Mouse (Mus musculus) large intestine, adult 2 months (tissue): Measurements from ENCODE around the gene Gpr1. TPM values are rescaled to one million over a fixed set of nuclear protein-coding genes. Genes with fewer than 3 reads are reported as not detected.
"Not testable (repeated sequence)": the region's sequence is repeated elsewhere in the genome, so short reads cannot be mapped to it uniquely, and the experiment has no call there.

ENCODE experiments used
- DNase-seq: peaks from one replicate; pipeline ENCODE4 v3.0.0-alpha.2; 2012; ENCODE audit warnings: low read depth, low spot score
- WGBS: fragments of 180-500 bp; shearing (Covaris S2); methylation state at CpG from one replicate; pipeline ENCODE4 v1.1.7; 2018; 5-methylcytosine and 5-hydroxymethylcytosine counted together
- polyA plus RNA-seq: library from polyadenylated mRNA; depleted of rRNA; stranded (reverse); fragments of >200 nt; gene quantifications from 2 replicates; pipeline ENCODE4 v1.2.3, GENCODE M21; 2012

The Gpr1 gene
- polyA plus RNA-seq, 1 experiment, result 0.19 TPM

DNA sequence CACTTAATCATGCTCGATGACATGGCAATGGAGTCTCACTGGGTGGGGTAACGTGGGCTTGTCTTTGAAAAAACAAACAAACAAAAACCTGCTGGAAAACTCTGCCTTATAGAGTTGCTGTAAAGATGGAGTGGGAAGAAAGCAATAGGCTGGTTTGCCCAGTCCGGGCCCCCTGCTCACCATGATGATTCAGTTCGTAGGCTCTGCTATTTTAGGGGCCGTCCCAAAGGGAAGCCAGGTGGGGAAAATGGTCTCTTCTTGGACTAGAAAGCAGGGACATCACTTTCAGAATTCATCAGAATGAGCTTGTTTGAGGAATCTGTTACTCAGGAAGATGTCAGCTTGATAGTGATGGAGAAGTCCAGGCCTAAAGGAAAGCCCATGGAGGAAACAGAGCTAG lies 12.9 kb upstream of the Gpr1 start:
- no peak for DNase-seq
- WGBS, result 76% methylated on average over 5 of the region's 5 CpGs

DNA sequence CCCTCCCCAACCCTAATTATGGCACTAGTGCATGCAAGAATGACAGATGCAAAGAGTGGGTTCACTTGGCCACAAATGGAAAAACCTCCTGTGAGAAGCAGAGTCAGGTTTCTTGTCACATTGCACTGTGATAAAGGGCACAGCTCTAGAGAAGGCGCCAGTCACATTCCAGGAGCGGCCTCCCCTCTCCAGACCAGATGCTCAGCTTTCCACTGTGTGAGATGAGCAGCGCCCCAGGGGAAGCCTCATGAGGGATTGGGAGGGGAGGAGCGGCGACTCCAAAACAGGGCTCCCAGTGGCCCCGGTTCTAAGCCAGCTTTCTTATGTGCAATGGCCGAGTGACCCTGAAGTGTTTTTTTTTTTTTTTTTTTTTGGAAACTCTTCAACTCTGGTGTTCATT lies 11.5 kb upstream of the Gpr1 start:
- 20% methylated on average over 7 of the region's 7 CpGs for WGBS
- no peak for DNase-seq

DNA sequence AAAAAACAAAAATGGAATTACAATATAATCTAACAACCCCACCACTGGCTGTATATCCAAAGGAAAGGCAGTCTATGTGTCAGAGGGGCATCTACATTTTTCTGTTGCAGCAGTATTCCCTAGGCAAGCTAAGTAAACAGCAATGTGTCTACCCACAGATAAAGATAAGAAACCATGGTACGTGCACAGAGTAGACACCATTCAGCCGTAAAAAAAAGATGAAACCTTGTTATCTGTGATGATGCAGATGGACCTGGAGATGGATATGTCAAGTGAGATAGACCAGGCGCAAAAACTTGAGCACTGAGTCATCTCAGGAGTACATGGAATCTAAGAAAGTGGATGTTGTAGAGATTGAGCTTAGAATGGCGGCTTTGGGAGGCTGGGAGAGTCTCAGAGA lies 10.7 kb upstream of the Gpr1 start:
- WGBS, result 60% methylated on average over 4 of the region's 4 CpGs
- DNase-seq, result no peak

DNA sequence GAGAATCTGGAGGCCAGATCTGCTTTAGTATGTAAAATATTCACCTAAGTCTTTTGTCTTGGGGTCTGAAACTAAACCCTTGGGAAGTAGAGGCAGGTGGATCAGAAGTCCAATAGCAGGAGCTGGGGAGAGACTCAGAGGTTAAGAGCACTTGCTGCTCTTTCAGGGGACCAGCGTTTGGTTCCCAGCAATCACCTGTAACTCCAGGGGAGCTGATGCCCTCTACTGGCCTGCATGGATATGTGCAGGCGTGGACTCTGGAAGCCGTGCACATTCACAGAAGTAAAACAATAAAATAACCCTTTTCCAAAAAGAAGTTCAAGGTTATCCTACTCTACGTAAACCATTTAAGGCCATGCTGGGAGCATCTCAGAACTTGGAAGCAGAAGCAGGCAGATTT lies 4.9 kb upstream of the Gpr1 start:
- DNase-seq, result no peak

DNA sequence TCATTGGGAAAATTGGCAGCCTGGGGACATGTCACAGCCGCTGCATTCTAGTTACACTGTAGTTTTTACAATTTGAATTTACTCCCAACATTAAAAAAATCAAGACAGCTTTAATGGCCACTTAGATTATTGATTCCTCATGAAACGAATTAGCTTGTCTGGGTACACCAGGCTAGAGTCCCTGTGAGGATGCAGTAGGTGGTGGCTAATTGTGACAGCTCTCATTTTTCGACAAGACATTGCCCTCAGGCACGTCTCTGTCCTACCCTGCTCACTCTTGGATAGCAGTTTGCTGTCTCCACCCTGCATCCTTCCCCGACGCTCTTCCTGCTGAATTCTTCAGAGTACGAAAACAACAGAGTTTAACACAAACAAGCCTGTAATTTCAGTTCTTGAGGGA lies 288 bp upstream of the Gpr1 start:
- DNase-seq, result no peak
- 45% methylated on average over 7 of the region's 7 CpGs for WGBS

More for the DNA sequence above, 4.9 kb upstream of the Gpr1 start:
- 87% methylated on average over 4 of the region's 4 CpGs for WGBS

DNA sequence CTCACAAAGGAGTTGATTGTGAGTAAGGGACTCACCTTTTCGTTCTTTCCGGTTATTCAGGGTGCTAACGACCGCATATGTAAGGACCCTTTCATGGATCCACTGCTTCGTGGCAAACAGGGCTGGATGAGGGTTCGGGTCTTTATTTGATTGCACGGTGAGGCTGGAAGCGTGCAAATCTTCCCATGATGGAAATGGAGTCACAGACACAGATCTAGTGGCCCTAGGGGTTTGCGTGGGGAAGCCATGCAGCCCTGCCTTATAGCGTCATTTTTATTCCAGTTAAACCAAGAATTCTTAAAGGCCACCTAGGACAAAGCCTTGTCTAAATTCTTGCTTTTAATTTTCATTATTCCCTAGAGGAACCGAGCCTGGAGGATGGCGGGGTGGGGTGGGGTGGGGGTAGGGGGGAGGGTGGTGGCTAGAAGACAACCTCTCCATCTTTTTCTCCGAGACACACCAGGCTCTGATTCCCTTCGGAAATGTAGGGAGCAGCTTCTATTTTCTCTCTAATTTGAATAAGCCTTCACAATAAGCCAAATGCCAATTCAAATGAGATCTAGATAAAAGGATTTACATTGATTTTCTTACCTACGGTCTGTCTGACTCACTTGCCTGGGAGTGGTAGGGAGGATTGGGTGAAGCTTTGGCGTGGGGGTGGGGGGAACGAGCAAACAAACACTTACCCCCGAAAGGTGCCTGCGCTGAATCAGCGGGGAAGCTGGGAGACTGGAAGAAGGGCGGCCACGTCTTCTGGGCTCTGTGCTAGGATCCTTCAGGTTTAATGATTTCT lies 669 bp downstream of the Gpr1 start:
- DNase-seq, result no peak
- 25% methylated on average over 22 of the region's 22 CpGs for WGBS

DNA sequence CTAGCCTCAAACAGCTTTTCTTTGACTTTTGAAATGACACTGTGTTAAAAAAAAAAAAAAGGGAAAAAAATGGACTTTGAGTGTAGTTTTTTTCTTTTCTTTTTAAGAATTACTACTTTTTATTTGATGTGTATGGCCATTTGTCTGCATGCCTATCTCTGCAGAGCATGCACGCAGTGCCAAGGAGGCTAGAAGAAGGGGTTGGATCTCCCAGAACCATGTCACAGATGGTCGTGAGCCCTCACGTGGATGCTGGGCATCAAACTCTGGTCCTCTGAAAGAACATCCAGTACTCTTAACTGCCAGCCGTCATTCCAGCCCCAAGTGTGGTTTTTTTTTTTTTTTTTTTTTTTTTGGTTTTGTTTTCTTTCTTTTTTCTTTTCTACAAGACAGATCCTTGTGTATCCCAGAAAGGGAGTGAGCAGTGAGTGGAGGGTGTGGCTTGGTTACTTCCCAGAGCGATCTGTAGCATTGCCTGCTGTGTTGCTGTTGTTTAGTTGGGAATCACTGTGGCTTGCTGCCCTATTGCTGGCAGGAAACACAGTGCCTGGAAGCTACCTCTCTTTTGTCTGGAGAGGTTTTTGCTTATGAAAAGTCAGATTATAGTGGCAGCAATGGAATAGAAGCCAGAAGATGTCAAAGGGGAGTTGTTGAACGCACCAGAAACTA lies 4.3 kb downstream of the Gpr1 start:
- 32% methylated on average over 6 of the region's 6 CpGs for WGBS
- DNase-seq, result no peak

DNA sequence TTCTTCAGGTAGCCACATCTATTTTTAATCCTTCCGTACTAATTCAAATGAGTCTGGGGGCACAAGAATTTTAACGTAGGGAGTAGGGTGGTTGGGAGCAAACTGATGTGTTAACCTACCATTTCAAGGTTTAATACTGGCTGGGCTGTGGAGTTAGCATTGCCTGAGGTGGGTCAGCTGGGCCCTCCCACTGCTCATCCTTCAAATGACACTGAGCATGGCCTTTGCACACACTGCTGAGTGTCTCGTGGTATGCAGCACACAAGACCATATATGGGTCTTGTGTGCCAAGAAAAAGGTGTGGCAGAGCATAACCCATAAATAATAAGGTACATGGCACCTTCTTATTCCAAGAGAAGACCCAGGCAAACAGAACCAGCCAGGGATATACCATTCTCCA lies 6.7 kb downstream of the Gpr1 start:
- 72% methylated on average over 3 of the region's 3 CpGs for WGBS
- DNase-seq, result no peak

DNA sequence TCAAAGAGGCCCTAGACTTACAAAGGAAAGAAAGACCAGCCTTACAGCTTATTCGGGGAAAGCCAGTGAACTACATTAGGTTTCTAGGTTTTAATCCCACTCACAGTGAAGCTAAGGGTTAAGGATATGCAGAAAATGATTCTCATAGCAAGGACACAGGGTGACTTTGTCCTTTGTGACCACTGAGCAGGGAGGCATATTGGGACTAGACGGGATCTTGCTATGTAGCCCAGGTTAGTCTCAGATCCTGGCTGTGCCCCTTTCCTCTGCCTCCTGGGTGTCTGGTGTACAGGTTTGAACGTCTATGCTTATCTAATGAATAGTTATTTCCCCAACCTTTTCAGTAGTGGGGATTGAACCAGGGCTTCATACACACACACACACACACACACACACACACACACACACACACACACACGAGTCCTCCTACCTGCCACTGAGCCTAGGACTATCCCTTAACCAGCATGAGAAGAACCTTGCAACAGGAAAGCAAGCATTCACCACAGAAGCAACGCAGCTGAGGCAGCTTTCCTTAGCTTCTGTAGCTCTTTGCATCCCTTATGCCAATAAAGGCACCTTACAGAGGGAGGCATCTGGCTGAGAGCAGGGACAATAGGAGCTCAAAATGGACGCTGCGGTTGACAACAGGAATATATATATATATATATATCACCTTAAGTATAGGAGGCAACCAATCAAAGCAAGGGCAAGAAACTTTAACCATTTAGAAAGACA lies 9.5 kb downstream of the Gpr1 start:
- DNase-seq, result no peak
- WGBS, result 38% methylated on average over 7 of the region's 7 CpGs

DNA sequence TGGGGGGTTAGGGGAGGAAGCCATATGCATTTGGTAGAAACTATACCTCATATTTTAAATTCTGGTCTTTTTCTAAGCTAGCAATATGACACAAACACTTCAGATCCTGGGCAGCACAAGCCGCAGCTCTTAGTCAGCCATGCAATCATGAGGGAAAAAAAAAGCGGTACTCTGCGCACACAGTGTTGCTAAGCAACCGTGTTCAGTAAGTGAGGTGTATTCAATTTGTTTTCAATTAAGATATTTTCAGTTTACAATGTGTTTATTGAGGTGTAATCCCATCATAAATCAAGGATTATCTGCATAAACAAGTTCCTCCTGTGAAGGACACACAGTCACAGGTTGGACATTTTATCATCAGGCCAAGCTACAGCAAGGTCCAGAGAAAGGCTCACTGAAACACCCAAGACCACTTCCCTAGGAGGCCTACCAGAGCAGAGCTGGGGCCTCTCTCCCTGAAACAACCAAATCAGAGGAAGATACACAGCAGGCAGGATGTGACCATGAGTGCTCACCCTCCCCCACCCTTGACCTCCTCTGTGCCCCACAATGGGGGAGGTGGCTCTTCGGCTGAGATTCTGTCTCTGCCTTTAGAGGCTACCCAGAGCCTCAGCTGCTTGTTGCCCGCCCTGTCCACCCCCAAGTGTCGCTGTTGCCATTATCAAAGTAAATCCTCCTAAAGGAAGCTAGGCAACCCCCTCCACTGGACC lies 10.2 kb downstream of the Gpr1 start:
- WGBS, result 22% methylated on average over 7 of the region's 7 CpGs
- no peak for DNase-seq

DNA sequence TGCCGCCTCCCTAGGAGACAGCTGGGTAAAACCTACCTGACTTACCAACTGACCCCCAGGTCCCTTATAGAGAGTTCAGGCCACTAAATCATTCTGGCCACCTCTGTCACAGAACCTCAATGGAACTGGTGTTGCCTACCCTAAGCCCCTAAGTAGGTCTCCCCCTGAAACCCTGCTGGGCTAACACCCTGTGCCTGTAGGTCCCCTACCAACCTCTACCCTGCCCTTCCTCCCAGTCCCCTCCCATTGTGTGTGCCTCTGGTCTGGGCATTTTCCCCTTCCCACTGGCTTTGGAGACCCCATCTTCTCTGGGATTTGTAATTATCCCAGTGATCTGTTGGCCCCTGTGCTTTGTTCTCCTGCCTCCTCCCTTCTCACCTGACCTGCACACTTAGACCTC lies 10.9 kb downstream of the Gpr1 start:
- no peak for DNase-seq
- WGBS, result 93% methylated on average over 1 of the region's 1 CpGs

DNA sequence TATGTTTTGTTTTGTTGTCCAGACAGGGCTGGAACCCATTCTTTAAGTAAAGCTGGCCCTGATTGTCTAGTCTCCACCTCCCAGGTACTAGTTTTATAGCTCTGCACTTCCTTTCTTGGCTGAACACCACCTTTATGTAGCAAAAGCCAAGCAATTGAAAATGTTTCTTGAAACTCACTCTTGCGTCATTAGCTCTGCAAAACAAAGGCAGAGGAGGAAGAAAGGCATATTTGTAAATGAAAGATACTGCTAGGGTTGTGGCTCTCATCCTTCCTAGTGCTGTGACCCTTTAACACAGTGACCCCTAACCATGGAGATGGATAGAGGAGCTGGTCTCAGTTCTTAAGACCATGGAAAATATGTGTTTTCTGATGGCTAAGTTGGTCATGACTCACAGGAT lies 12.7 kb downstream of the Gpr1 start:
- 26% methylated on average over 1 of the region's 1 CpGs for WGBS
- no peak for DNase-seq

DNA sequence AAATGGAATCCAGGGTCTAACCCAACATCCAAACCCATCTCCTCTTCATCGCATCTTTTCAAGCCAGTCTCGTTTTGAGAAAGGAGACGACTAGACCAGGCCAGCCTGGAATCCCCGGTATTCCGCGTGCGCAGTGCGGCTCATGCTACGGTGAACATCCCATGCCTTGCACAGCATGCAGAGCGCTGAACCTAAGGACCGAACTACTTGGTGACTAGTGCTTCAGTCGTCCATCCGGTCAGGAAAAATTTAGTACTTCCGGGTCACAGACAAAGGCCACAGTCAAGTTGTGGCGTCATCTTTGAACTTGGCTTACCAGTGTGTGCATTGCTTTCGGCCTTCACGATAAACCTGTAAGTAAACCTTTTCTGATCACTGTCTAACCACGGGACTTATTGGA lies 14.0 kb downstream of the Gpr1 start:
- DNase-seq, result no peak
- WGBS, result 96% methylated on average over 18 of the region's 18 CpGs

DNA sequence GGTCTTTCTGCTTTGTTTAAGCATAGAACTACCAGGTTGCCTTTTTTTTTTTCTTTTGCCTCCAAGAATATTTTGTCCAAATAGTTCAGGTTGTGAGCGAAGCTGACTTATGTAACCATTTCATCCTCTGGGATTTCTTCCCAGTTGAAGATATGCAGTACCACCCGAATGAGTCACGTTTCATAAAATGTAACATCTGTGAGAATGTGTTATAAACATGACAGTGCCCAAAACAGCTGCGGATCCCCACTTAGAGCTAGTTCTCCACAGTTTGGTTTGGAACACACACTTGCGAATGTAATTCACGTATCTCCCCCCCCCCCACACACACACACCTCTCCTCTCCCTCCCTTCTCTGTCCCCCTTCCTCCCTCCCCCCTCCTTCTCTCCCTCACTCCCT lies 15.0 kb downstream of the Gpr1 start:
- DNase-seq, result no peak
- WGBS, result 63% methylated on average over 6 of the region's 6 CpGs

DNA sequence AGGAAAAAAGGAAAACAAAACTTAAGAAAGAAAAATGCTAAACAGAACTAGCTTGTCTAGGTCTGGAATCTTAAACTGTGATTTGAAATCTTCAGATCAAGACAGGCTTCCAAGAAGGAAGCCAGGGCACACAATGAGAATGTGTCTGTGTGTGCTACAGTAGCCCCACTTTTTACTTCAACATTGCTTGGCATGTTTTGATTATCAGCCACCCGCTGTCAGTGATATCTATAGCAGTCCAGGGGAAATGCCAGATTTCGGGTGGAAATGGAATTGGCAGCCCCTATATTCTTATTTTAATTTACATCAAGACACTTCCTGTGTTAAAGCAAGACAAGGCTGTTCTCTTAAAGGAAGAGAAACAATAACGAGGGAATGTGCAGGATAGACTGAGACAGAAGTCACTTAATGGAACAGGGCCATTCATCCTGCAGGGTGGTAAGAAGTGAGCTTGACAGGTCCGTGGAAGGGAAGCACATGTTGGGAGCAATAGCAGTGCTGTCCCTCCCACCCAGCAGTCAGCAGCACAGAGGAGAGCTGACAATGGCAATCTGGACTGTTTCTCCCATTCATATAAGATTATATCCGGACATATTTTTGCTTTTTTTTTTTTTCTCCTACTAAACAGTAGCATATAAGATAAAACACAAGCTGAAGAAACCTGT lies 18.4 kb downstream of the Gpr1 start:
- DNase-seq, result no peak
- 51% methylated on average over 5 of the region's 5 CpGs for WGBS

DNA sequence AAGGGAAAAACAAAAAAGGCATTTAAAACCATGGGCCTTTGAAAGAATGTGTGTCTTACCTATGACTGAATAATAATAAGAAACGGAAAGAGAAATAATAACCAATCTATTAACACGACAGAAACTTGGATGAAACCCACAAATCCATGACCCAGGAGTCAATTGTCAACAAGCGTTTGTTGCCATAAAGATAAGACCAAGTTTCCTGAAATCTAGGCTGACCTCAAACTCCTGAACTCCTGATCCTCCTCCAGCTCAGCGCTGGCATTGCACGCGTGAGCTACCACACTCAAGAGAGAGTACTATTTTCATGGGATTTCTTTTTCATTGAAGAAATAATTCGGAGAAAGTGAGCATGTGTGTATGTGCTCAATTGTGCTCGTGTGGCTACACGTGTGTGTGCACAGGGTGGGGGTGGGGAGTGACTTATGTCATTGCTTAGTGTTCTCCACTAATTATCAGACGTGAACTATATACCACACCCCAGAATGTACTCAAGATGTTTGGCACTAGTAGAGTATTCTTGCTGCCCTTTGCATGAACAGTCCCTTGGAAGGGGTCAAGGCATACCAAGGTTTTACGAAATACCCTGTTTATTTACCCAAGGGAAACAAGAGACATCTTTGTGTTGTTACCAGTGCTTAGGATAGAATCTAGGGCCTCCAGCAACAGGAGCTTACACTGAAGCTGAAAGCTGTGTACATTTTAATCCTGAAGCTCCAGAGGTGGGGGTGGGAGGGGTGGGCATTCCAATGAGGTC lies 21.9 kb downstream of the Gpr1 start:
- no peak for DNase-seq
- 63% methylated on average over 11 of the region's 11 CpGs for WGBS

DNA sequence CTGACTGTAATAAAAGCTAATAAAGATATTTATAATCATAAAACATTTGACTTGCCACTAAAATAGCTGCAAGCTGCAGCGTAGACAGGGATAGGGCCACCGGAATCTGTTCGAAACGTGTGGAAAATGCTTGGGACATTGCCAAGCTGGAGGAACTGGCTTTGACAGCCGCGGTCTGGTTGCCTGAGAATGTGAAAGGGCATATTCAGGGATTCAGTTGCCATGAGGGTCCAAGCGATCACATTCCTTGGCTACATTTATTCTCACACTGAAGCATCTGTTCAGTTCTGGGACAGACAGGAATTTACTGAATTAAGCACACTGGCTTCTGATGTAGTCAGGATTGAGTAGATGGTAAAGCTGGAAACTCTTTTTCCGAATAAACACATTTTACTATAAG lies 23.5 kb downstream of the Gpr1 start:
- 55% methylated on average over 8 of the region's 8 CpGs for WGBS
- DNase-seq, result no peak

DNA sequence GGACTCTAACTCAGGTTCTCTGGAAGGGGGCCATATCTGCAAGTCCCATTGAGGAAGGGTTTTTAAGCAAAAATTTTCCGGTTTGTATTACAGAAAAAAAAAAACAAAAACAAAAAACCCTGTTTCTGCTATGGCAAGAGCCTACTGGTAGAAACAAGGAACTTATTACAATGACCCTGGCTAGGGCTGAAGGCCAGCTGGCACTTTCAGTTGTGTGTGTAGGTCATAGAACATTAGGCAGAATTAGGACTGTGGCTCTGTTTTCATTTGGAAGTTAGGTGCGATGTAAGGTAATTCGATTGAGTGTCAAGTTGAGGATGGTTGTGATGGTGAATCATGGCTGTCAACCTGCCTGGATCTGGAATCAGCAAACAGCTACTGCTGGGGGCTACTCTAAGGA lies 25.8 kb downstream of the Gpr1 start:
- no peak for DNase-seq
- 82% methylated on average over 3 of the region's 3 CpGs for WGBS

DNA sequence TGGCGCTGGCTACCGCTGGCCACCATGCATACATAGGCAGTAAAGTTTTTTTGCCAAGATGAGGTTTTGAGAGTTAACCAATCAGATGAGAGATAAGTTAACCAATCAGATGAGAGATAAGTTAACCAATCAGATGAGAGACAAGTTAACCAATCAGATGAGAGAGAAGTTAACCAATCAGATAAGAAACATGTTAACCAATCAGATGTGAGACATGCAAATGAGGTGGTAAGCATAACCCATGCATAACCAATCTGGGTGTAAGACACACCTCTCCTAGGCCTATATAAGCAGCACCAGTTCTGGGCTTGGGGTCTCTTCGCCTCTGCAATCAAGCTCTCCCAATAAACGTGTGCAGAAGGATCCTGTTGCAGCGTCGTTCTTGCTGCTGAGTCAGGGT lies 28.9 kb downstream of the Gpr1 start:
- WGBS, result 92% methylated on average over 6 of the region's 6 CpGs
- DNase-seq, result not testable (repeated sequence)
